Mouse (Mus musculus) ovary, postnatal 10 days (tissue): ENCODE measurements around the gene Kin.

Experiments
- DNase-seq: peaks from one replicate; pipeline ENCODE4 v3.0.0; 2022; ENCODE audit warnings: low spot score

Gene Kin

GRCm38 (mm10) chr2:10118751-10119150 is 38.4 kb downstream of the Kin start:
- DNase-seq: no peak

- DNase-seq: no peak
Measured at GRCm38 (mm10) chr2:10119276-10119675, 38.9 kb downstream of the Kin start.

- no peak for DNase-seq
Measured at GRCm38 (mm10) chr2:10121826-10122225, 41.4 kb downstream of the Kin start.

- no peak for DNase-seq
Measured at GRCm38 (mm10) chr2:10126122-10126521, 45.7 kb downstream of the Kin start.

GRCm38 (mm10) chr2:10127471-10127870 is 47.1 kb downstream of the Kin start:
- no peak for DNase-seq

GRCm38 (mm10) chr2:10128571-10128970 is 48.2 kb downstream of the Kin start:
- no peak for DNase-seq

GRCm38 (mm10) chr2:10130341-10130990 is 50.1 kb downstream of the Kin start:
- no peak for DNase-seq

GRCm38 (mm10) chr2:10131296-10131695 is 50.9 kb downstream of the Kin start, which contains the start of gene Itih2:
Itih2 (minus strand) TSS chr2:10131396.
- no peak for DNase-seq

GRCm38 (mm10) chr2:10132128-10132527 is 51.7 kb downstream of the Kin start:
- DNase-seq: no peak

GRCm38 (mm10) chr2:10133941-10134340 is 53.5 kb downstream of the Kin start:
- DNase-seq: no peak

GRCm38 (mm10) chr2:10137320-10137719 is 56.9 kb downstream of the Kin start:
- no peak for DNase-seq

GRCm38 (mm10) chr2:10140456-10140855 is 60.1 kb downstream of the Kin start:
- no peak for DNase-seq
